14 mouse cellular contexts compared by ENCODE assay signal in the genomic region with DNA sequence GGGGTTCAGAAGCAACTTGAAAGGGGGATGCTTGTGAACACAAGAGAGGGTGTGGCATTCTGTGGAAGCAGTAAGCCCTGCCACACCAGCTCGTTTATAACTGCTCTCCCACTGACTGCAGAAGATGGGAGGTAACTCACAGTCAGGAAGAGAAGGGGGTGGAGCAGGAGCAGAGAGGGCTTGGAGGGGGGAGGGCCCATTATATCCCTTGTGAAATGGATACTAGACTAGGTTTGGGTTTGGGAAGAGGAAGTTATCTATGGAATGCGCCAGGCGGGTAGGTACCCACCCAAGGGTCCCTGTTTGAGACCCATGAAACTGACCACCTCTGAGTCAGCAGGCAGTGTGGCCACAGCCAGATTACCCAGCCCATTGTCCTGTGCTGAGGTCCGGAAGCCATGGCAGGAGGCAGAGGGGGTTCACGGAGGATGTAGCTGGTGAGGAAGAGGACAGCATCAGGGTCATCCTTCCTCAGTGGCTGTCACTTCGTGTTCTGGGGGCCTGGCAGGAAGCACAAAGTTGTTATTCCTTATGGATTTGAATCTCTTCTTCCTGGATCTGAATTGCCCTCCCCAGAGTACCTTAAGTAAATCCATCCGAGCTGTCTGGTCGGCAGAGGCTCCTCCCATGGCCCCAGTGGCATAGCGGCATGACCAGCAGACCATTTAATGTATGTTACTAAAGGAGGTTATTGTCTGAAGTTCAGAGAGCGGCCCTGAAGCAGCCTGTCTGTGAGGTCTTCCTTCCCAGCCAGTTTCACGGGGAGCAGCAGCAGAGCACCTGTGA. TPM values are rescaled to one million over a fixed set of nuclear protein-coding genes. Genes with fewer than 3 reads are reported as not detected.
A peak's percentile ranks its signal among the peaks of the same experiment; 100 is the strongest.
DNase-seq lines count a peak whose midpoint lies in the region; ATAC-seq and TF ChIP-seq lines count a peak whose summit lies in the region.
"Had no signal": no experiment of that assay in that cellular context is flagged by ENCODE, and none has a peak within 500 bp of the region (broad histone marks: within the 10 kb centered on the region; RNA-seq: fewer than 3 reads in every experiment).

No protein-coding gene starts in this region.

- ATAC-seq in heart, embryonic 11.5 days (replicated peaks; ENCODE audit: insufficient number of reproducible peaks, low FRiP score, low TSS enrichment): peak; percentile 22; the same call in 1 of the 2 replicates
- 0 out of 2 replicates have a peak, but pooled peaks have one; percentile 53 for ATAC-seq in lung, embryonic 15.5 days (ENCODE audit: borderline replicate concordance, extremely low read depth, low FRiP score, low TSS enrichment)
- ATAC-seq in neural tube, embryonic 13.5 days (ENCODE audit: low read depth): no peak
- ATAC-seq: forebrain, embryonic 14.5 days had no signal

- no peak for DNase-seq in heart, adult 2 months
- no peak for DNase-seq in lung, postnatal 10 days
- peak; percentile 31 for DNase-seq in NIH3T3 (ENCODE audit: low read depth)
- DNase-seq in gastrocnemius, adult 18-20 months (ENCODE audit: low spot score): no peak
- no peak for DNase-seq in adrenal gland, postnatal 10 days
- DNase-seq: cerebellum, postnatal 25 days; layer of hippocampus, postnatal 36 days; thymus, postnatal 36 days had no signal

- H3K9ac ChIP-seq in heart, embryonic 11.5 days (ENCODE audit: low read depth, low read length): no peak overlapping the region
- no peak overlapping the region for H3K9ac ChIP-seq in heart, adult 2 months (ENCODE audit: low read depth, low read length)
- H3K9ac ChIP-seq in lung, embryonic 15.5 days: no peak overlapping the region
- peak overlapping the region; percentile 17; the same call in 1 of the 2 replicates for H3K9ac ChIP-seq in neural tube, embryonic 13.5 days
- H3K9ac ChIP-seq: midbrain, embryonic 12.5 days had no signal

- no peaks in the 10 kb centered on the region for H3K79me2 ChIP-seq in heart, adult 2 months (replicated peaks; ENCODE audit: control insufficient read depth, insufficient read depth, low read length)

- TF ChIP-seq CTCF in heart, adult 2 months (IDR thresholded peaks at IDR 0.05): no peak

- H3K27me3 ChIP-seq in heart, embryonic 11.5 days (ENCODE audit: control insufficient read depth, insufficient read depth, low read length): no peaks in the 10 kb centered on the region
- no peaks in the 10 kb centered on the region for H3K27me3 ChIP-seq in heart, adult 2 months (ENCODE audit: control insufficient read depth, insufficient read depth, low read length)
- H3K27me3 ChIP-seq in lung, embryonic 15.5 days: no peaks in the 10 kb centered on the region
- no peaks in the 10 kb centered on the region for H3K27me3 ChIP-seq in neural tube, embryonic 13.5 days
- H3K27me3 ChIP-seq: midbrain, embryonic 12.5 days had no signal

- no peak for TF ChIP-seq POLR2A in heart, adult 2 months (IDR thresholded peaks at IDR 0.05; ENCODE audit: insufficient read depth, low read depth, low read length)

- H3K27ac ChIP-seq in heart, embryonic 11.5 days (ENCODE audit: low read depth, low read length): no peak overlapping the region
- H3K27ac ChIP-seq in heart, adult 2 months: no peak overlapping the region
- no peak overlapping the region for H3K27ac ChIP-seq in lung, embryonic 15.5 days
- no peak overlapping the region; the same call in 1 of the 2 replicates for H3K27ac ChIP-seq in neural tube, embryonic 13.5 days (replicated peaks)
- H3K27ac ChIP-seq: midbrain, embryonic 12.5 days had no signal

- H3K4me1 ChIP-seq in heart, embryonic 11.5 days (ENCODE audit: control insufficient read depth, insufficient read depth, low read length): peaks cover 6% of the 10 kb centered on the region; the same call in 1 of the 2 replicates
- peaks cover 7% of the 10 kb centered on the region for H3K4me1 ChIP-seq in heart, adult 2 months (ENCODE audit: control insufficient read depth, insufficient read depth, low read length)
- H3K4me1 ChIP-seq in lung, embryonic 15.5 days: peaks cover 14% of the 10 kb centered on the region
- peaks cover 22% of the 10 kb centered on the region for H3K4me1 ChIP-seq in neural tube, embryonic 13.5 days (replicated peaks)

- no peak for TF ChIP-seq EP300 in heart, adult 2 months (IDR thresholded peaks at IDR 0.05; ENCODE audit: insufficient read depth, low read depth, low read length)

- no peak overlapping the region for H3K4me2 ChIP-seq in heart, embryonic 11.5 days
- no peak overlapping the region for H3K4me2 ChIP-seq in lung, embryonic 15.5 days
- H3K4me2 ChIP-seq in neural tube, embryonic 13.5 days: peak overlapping the region; percentile 11; the same call in 1 of the 2 replicates
- H3K4me2 ChIP-seq: liver, embryonic 11.5 days; midbrain, embryonic 12.5 days had no signal

- H3K4me3 ChIP-seq in heart, embryonic 11.5 days (ENCODE audit: low read depth, low read length): no peak overlapping the region
- no peak overlapping the region for H3K4me3 ChIP-seq in heart, adult 2 months
- no peak overlapping the region for H3K4me3 ChIP-seq in lung, embryonic 15.5 days
- no peak overlapping the region for H3K4me3 ChIP-seq in neural tube, embryonic 13.5 days
- H3K4me3 ChIP-seq: midbrain, embryonic 12.5 days had no signal

- WGBS in heart, embryonic 11.5 days (ENCODE audit: insufficient replicate concordance): 46% methylated on average over 11 of the region's 11 CpGs
- 44% methylated on average over 11 of the region's 11 CpGs for WGBS in heart, adult 2 months
- WGBS in lung, embryonic 15.5 days: 47% methylated on average over 11 of the region's 11 CpGs
- WGBS in neural tube, embryonic 13.5 days: 34% methylated on average over 11 of the region's 11 CpGs

- no peaks in the 10 kb centered on the region for H3K9me3 ChIP-seq in heart, embryonic 11.5 days (replicated peaks; ENCODE audit: control insufficient read depth, low read length)
- no peaks in the 10 kb centered on the region for H3K9me3 ChIP-seq in lung, embryonic 15.5 days
- H3K9me3 ChIP-seq in neural tube, embryonic 13.5 days: no peaks in the 10 kb centered on the region
- H3K9me3 ChIP-seq: midbrain, embryonic 12.5 days had no signal

- H3K36me3 ChIP-seq in heart, embryonic 11.5 days (ENCODE audit: control insufficient read depth, insufficient read depth, low read length): no peaks in the 10 kb centered on the region
- no peaks in the 10 kb centered on the region for H3K36me3 ChIP-seq in heart, adult 2 months (ENCODE audit: control insufficient read depth, insufficient read depth, low read length)
- no peaks in the 10 kb centered on the region for H3K36me3 ChIP-seq in lung, embryonic 15.5 days
- no peaks in the 10 kb centered on the region for H3K36me3 ChIP-seq in neural tube, embryonic 13.5 days
- H3K36me3 ChIP-seq: midbrain, embryonic 12.5 days had no signal

- intact Hi-C loops in heart, adult 2 months (cut with DNase I): no loop called here

RNA-seq across cellular contexts. Expression of a gene that starts 46.4 kb away (rescaled TPM):
- polyA plus RNA-seq in heart, embryonic 11.5 days (2014; fragmentation: Nextera tagmentation; extraction: Ambion mirVana): 3.0 and 3.3 TPM in 2 replicates
- 10 to 100 TPM; 43.7 to 58.1 TPM for total RNA-seq in heart, adult 2 months (2021)
- 21.2 and 25.8 TPM in 2 replicates for polyA plus RNA-seq in heart, adult 2 months (2012; rRNA removed)
- polyA plus RNA-seq in lung, embryonic 15.5 days (2015; fragmentation: Nextera tagmentation; extraction: Ambion mirVana): 3.3 and 3.4 TPM in 2 replicates
- 1.4 and 1.7 TPM in 2 replicates for polyA plus RNA-seq in neural tube, embryonic 13.5 days (2015; fragmentation: Nextera tagmentation; extraction: Ambion mirVana)
- total RNA-seq in gastrocnemius, adult 18-20 months (2021): 10 to 100 TPM; 25.7 to 32.7 TPM
- 10 to 100 TPM in 1 of 2 experiments, 1 to 10 TPM in 1; 8.2 to 15.4 TPM for total RNA-seq in adrenal gland, postnatal 10 days (2021)
